Mouse (Mus musculus) heart, embryonic 14.5 days (tissue): ENCODE measurements around the gene Trim41. TPM values are rescaled to one million over a fixed set of nuclear protein-coding genes. Genes with fewer than 3 reads are reported as not detected.
"Not testable (repeated sequence)": the region's sequence is repeated elsewhere in the genome, so short reads cannot be mapped to it uniquely, and the experiment has no call there.

Experiments used
- ATAC-seq: fragments of 200-750 bp; cut with Nextera tagmentation; 2 replicates; pipeline ENCODE4 v1.8.0; 2017; ENCODE audit warnings: low read depth, moderate TSS enrichment; ENCODE audit not compliant: insufficient number of reproducible peaks, insufficient read depth, low FRiP score
- H3K27ac ChIP-seq, 2 experiments: fragments of 200-500 bp in 1 of 2; fragments of 300-500 bp in 1 of 2; sonication (generic) in 1 of 2; replicated peaks in 1 of 2; 2 replicates each; pipeline ENCODE4 v1.5.1; 2012 to 2014; ENCODE audit warnings: low read depth in 2 of 2, low read length in 2 of 2, control low read depth in 1 of 2, mild to moderate bottlenecking in 1 of 2, mixed read lengths in 1 of 2; ENCODE audit not compliant: control insufficient read depth in 1 of 2, insufficient read depth in 1 of 2
- H3K27me3 ChIP-seq: fragments of 300-500 bp; sonication (generic); 2 replicates; pipeline ENCODE4 v1.6.1; 2014; ENCODE audit warnings: mild to moderate bottlenecking, low read length, control low read depth; ENCODE audit not compliant: control insufficient read depth, insufficient read depth
- H3K36me3 ChIP-seq: fragments of 300-500 bp; sonication (generic); 2 replicates; pipeline ENCODE4 v1.6.1; 2014; ENCODE audit warnings: mild to moderate bottlenecking, control low read depth, low read length, mixed read lengths; ENCODE audit not compliant: control insufficient read depth, insufficient read depth
- H3K4me1 ChIP-seq, 2 experiments: fragments of 200-500 bp in 1 of 2; fragments of 300-500 bp in 1 of 2; sonication (generic) in 1 of 2; 2 replicates each; pipeline ENCODE4 v1.6.1; 2012 to 2014; ENCODE audit warnings: low read length in 2 of 2, control low read depth in 1 of 2, mixed read lengths in 1 of 2; ENCODE audit not compliant: control insufficient read depth in 2 of 2, insufficient read depth in 2 of 2
- H3K4me2 ChIP-seq: fragments of 300-500 bp; sonication (generic); 2 replicates; pipeline ENCODE4 v1.6.1; 2014; ENCODE audit warnings: mild to moderate bottlenecking, low read length
- H3K4me3 ChIP-seq, 2 experiments: fragments of 200-500 bp in 1 of 2; fragments of 300-500 bp in 1 of 2; sonication (generic) in 1 of 2; 2 replicates each; pipeline ENCODE4 v1.5.1; 2012 to 2014; ENCODE audit warnings: low read length in 2 of 2, mild to moderate bottlenecking in 2 of 2, control low read depth in 1 of 2, low read depth in 1 of 2, moderate library complexity in 1 of 2; ENCODE audit not compliant: control insufficient read depth in 1 of 2, insufficient read depth in 1 of 2
- H3K9ac ChIP-seq: fragments of 300-500 bp; sonication (generic); 2 replicates; pipeline ENCODE4 v1.6.1; 2014; ENCODE audit warnings: mild to moderate bottlenecking, low read length
- H3K9me3 ChIP-seq: fragments of 300-500 bp; sonication (generic); 2 replicates; pipeline ENCODE4 v1.6.1; 2016; ENCODE audit warnings: low read length, control low read depth; ENCODE audit not compliant: control insufficient read depth
- WGBS: fragments of 180-500 bp; shearing (Covaris S2); extraction: QIAGEN DNeasy Blood & Tissue Kit; methylation state at CpG from one replicate; pipeline ENCODE4 v1.1.7; 2014; 5-methylcytosine and 5-hydroxymethylcytosine counted together
- polyA plus RNA-seq: library from polyadenylated mRNA; unstranded; fragments of >200 nt; fragmentation: Nextera tagmentation; extraction: Ambion mirVana; gene quantifications from 2 replicates; pipeline ENCODE4 v1.2.1, GENCODE M21; 2014

Trim41 gene
- polyA plus RNA-seq, 1 experiment from 2014 or later = 3.8 TPM

DNA sequence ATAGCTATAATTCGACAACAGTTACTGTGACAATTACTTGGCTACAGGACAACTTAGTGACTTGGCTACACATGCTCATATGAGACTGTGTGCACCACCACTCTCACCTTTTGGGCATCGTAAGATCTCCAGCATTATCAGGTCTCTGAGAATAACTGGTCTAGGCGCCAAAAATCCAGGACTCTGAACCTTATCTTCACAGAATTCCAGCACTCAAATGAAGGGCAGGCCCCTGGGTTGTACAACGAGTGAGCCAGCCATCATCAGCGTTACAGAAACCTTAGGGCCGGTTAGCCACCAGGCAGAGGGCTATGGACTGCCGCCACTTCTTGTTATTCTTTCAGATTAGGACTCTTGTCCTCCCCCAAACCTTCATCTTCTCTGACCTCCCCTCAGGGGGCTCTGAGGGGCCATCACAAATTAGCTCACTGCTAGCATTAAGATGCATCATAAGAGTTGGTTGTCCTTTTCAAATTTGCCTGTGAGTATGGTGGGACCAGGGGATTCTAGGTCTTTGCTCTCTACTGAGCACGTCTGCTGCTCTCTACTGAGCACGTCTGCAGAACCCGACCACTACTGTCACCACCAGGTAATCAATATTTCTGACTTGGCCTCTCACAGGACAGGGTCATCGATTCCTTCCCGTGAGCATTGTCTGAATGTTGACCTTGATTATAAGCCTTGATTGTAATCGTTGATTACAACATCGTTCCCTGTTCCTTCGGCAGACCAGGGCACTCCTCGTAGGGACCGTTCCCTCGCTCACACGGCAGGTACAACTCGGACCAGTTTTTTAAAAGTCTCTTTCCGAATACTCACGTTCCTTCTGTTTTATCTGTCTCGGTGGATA lies 35.7 kb upstream of the Trim41 start:
- no peak for ATAC-seq
- Histone ChIP-seq H3K4me3 (peak overlapping the region; percentile 72 to 86), H3K27ac (peak overlapping the region in 1 of 2 experiments; percentile 49; a peak in 2 of 4 replicates), H3K4me1 (peaks cover 0 to 2% of the 10 kb centered on the region in 2 experiments; a peak in 2 of 4 replicates), H3K9me3 (no peaks in the 10 kb centered on the region), H3K4me2 (peak overlapping the region; percentile 87), H3K36me3 (no peaks in the 10 kb centered on the region), H3K9ac (peak overlapping the region; percentile 68), H3K27me3 (peaks cover 7% of the 10 kb centered on the region; the same call in 1 of the 2 replicates)
- 5% methylated on average over 23 of the region's 23 CpGs for WGBS

DNA sequence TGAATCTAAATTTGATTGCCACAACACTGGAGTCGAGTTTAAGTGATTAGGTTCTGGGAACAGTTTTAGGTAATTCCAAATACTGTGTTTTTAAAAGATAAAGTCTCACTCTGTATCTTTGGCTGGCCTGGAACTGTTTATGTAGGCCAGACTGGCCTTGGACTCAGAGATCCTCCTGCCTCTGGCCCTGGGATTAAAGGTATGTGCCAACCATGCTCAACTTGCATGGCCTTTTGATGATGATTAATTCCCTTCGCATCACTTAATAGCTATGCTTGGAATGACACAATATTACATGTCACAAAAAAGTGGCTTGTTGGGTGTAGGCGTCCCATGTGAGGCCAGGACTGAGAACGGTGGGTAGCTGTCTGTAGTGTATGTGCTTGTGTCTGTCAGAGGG lies 35.0 kb upstream of the Trim41 start:
- H3K4me3 ChIP-seq = no peak overlapping the region
- no peaks in the 10 kb centered on the region for H3K9me3 ChIP-seq
- no peak overlapping the region for H3K27ac ChIP-seq
- no peak overlapping the region for H3K9ac ChIP-seq
- H3K36me3 ChIP-seq = no peaks in the 10 kb centered on the region
- ATAC-seq = no peak
- 71% methylated on average over 4 of the region's 4 CpGs for WGBS
- peaks cover 0 to 2% of the 10 kb centered on the region in 2 experiments; a peak in 2 of 4 replicates for H3K4me1 ChIP-seq
- peaks cover 7% of the 10 kb centered on the region; the same call in 1 of the 2 replicates for H3K27me3 ChIP-seq
- H3K4me2 ChIP-seq = peak overlapping the region; percentile 87; the same call in 1 of the 2 replicates

DNA sequence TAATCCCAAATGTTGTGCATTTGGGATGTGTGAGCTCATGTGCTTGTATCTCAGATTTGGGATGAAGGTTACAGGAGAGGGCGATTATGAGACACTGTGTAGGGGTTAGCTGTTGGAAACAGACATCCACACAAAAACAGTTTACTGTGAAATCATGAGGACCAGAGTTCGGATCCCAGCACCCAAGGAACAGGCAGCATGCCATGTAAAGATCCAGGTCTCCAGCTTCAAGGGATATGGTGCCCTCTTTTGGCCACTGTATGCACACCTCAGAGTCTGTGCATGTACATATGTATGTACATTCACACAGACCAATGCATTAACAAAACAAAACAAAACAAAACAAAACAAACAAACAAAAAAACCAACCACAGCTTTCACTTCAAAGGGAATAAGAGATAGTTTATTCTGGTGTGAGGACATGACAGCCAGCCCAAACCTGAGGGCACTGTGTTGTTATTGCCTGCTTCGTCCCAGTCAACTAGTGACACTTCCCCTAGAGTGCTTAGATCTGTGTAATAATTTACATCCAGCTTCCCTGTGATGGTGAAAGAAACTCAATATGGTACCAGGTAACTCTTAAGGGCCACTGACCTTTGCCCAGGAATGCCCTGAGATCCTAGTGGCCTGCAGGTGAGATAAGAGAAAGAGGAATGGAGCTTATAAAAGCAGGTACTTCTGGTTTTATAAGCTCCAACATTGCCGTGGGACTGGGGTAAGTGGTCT lies 34.3 kb upstream of the Trim41 start:
- H3K4me3 ChIP-seq = no peak overlapping the region
- H3K36me3 ChIP-seq = no peaks in the 10 kb centered on the region
- H3K27me3 ChIP-seq = peaks cover 7% of the 10 kb centered on the region; the same call in 1 of the 2 replicates
- peaks cover 0 to 2% of the 10 kb centered on the region in 2 experiments; a peak in 2 of 4 replicates for H3K4me1 ChIP-seq
- ATAC-seq = no peak
- WGBS = 80% methylated on average over 4 of the region's 4 CpGs
- H3K4me2 ChIP-seq = no peak overlapping the region
- H3K9ac ChIP-seq = no peak overlapping the region
- no peaks in the 10 kb centered on the region for H3K9me3 ChIP-seq
- H3K27ac ChIP-seq = no peak overlapping the region

DNA sequence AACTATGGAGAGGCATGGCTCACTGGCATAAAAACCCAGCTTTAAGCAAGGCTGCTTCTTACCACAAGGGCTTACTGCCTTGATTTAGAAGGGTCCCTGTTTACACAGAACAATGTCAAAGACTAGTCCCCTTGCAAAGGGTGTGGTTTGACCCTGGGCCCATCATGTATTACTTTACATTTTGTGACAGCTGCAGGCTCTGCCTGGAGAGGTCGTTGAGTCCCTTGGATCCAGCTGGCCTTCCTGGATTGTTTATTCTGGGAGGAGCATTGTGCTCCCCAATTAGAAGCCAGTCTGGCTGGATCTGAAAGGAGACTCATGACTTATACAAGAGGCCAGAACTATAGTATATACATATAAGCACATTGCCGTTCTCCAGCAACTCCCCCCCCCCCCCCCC lies 33.1 kb upstream of the Trim41 start:
- H3K9ac ChIP-seq = no peak overlapping the region
- peaks cover 7% of the 10 kb centered on the region; the same call in 1 of the 2 replicates for H3K27me3 ChIP-seq
- peaks cover 0 to 2% of the 10 kb centered on the region in 2 experiments; a peak in 2 of 4 replicates for H3K4me1 ChIP-seq
- H3K4me3 ChIP-seq = no peak overlapping the region
- peak overlapping the region; percentile 53; the same call in 1 of the 2 replicates for H3K4me2 ChIP-seq
- no peaks in the 10 kb centered on the region for H3K36me3 ChIP-seq
- ATAC-seq = no peak
- 60% methylated on average over 2 of the region's 2 CpGs for WGBS
- no peaks in the 10 kb centered on the region for H3K9me3 ChIP-seq
- H3K27ac ChIP-seq = no peak overlapping the region

DNA sequence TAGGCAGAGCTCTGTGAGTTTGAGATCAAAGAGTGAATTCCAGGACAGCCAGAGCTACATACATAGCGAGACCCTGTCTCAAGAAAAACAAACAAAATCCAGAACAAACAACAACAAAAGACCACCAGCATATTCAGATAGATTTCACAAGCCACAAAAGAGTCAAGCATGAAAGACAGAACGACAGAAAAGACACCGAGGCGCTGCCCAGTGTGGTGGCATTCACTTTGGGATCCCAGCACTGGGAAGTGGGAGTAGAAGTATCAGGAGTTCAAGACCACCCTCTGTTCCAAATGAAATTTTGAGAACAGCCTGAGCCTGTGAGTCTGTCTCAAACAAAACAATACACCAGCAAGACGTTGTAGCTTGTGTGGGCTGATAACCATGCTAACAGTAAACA lies 29.7 kb upstream of the Trim41 start:
- H3K27ac ChIP-seq = no peak overlapping the region
- no peaks in the 10 kb centered on the region; a peak in 1 of 4 replicates for H3K4me1 ChIP-seq
- no peak overlapping the region for H3K4me2 ChIP-seq
- H3K36me3 ChIP-seq = no peaks in the 10 kb centered on the region
- ATAC-seq = no peak
- H3K4me3 ChIP-seq = no peak overlapping the region
- no peak overlapping the region for H3K9ac ChIP-seq
- peaks cover 7% of the 10 kb centered on the region; the same call in 1 of the 2 replicates for H3K27me3 ChIP-seq
- H3K9me3 ChIP-seq = no peaks in the 10 kb centered on the region
- WGBS = 59% methylated on average over 5 of the region's 5 CpGs

DNA sequence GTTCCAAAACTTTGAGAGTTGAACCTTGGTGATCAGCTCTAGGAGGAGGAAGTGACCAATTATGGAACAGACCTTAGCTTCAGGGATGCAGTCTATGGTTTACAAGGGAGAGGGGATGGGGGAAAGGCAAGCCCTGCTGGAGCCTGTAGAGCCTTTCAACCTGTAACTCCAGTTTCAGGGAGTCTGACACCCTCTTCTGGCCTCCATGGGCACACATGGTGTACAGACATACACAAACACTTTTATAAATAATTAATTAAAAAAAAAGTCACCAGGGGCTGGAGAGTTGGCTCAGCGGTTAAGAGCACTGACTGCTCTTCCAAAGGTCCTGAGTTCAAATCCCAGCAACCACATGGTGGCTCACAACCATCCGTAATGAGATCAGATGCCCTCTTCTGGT lies 29.2 kb upstream of the Trim41 start:
- 89% methylated on average over 2 of the region's 2 CpGs for WGBS
- not testable (repeated sequence) for ATAC-seq, H3K9me3 ChIP-seq, H3K4me1 ChIP-seq, H3K4me3 ChIP-seq, H3K9ac ChIP-seq, H3K27ac ChIP-seq, H3K4me2 ChIP-seq, H3K36me3 ChIP-seq, H3K27me3 ChIP-seq

DNA sequence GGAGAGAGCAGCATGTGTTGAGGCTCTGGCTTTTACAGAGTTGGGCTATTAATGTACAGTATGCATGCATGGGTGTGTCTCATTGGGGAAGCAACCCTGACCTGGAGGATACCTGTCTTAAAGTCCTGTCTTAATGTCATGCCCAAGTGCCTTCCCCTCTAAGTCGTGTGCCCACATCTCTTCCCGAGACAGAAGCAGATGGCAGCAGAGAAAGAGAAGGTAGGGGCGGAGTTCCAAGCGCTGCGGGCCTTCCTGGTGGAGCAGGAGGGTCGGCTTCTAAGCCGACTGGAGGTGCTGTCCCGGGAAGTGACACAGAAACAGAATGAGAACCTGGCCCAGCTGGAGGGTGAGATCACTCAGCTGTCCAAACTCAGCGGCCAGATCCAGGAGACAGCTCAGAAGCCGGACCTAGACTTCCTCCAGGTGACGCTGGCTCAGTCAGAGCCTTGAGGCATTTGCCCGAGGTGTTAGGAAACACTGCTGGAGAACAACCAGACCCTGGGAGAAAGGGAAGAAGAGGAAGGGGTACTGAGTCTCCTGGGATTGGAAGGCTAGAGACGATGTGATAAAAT lies 28.2 kb upstream of the Trim41 start:
- Histone ChIP-seq H3K4me1 (no peaks in the 10 kb centered on the region; a peak in 1 of 4 replicates), H3K27me3 (peaks cover 7% of the 10 kb centered on the region; the same call in 1 of the 2 replicates), H3K4me3 (no peak overlapping the region), H3K9ac (no peak overlapping the region), H3K36me3 (no peaks in the 10 kb centered on the region), H3K9me3 (no peaks in the 10 kb centered on the region), H3K4me2 (no peak overlapping the region), H3K27ac (no peak overlapping the region)
- no peak for ATAC-seq
- 27% methylated on average over 13 of the region's 13 CpGs for WGBS
